Mouse (Mus musculus) C2C12 (cell line): ENCODE data around the gene Mrln. TPM values are rescaled to one million over a fixed set of nuclear protein-coding genes. Genes with fewer than 3 reads are reported as not detected.

Experiments
- H3K27me3 ChIP-seq: one replicate; pipeline ENCODE4 v1.6.1; 2011; ENCODE audit not compliant: control insufficient read depth, insufficient read depth, insufficient read length
- H3K36me3 ChIP-seq: one replicate; pipeline ENCODE4 v1.6.1; 2011; ENCODE audit not compliant: control insufficient read depth, insufficient read depth
- H3K4me3 ChIP-seq: one replicate; pipeline ENCODE4 v1.5.1; 2011; ENCODE audit warnings: mild to moderate bottlenecking, control low read depth; ENCODE audit not compliant: poor library complexity, insufficient read depth, severe bottlenecking
- H3K79me2 ChIP-seq: one replicate; pipeline ENCODE4 v1.6.1; 2011; ENCODE audit not compliant: control insufficient read depth, insufficient read depth
- H3K79me3 ChIP-seq: one replicate; pipeline ENCODE4 v1.6.1; 2011; ENCODE audit warnings: low read depth, control low read depth
- H3ac ChIP-seq: one replicate; pipeline ENCODE3; 2011; ENCODE audit warnings: low read depth; ENCODE audit not compliant: control insufficient read depth, insufficient read length
- CEBPB ChIP-seq: IDR thresholded peaks from one replicate; pipeline ENCODE4 v1.6.1; 2011; ENCODE audit warnings: low read depth, mild to moderate bottlenecking, control low read depth, moderate library complexity
- CTCF ChIP-seq: IDR thresholded peaks from one replicate; pipeline ENCODE4 v1.5.1; 2011; ENCODE audit not compliant: control insufficient read depth, insufficient read depth, insufficient read length
- FOSL1 ChIP-seq: IDR thresholded peaks from one replicate; pipeline ENCODE4 v1.8.0; 2011; ENCODE audit warnings: mild to moderate bottlenecking, low read length; ENCODE audit not compliant: poor library complexity, insufficient read depth, severe bottlenecking
- MAX ChIP-seq: IDR thresholded peaks from one replicate; pipeline ENCODE4 v1.6.1; 2011; ENCODE audit warnings: mild to moderate bottlenecking, control low read depth
- MYOD1 ChIP-seq: IDR thresholded peaks from one replicate; pipeline ENCODE4 v1.6.1; 2011; ENCODE audit warnings: low read depth; ENCODE audit not compliant: control insufficient read depth, insufficient read length
- MYOG ChIP-seq: IDR thresholded peaks from one replicate; pipeline ENCODE4 v1.6.1; 2011; ENCODE audit not compliant: control insufficient read depth, insufficient read length; ENCODE audit errors: extremely low read depth
- USF1 ChIP-seq: IDR thresholded peaks from one replicate; pipeline ENCODE4 v1.6.1; 2011; ENCODE audit warnings: low read depth, mild to moderate bottlenecking, control low read depth, moderate library complexity
- polyA plus RNA-seq: library from polyadenylated mRNA; unstranded; fragments of >200 nt; fragmentation: generic; extraction: Trizol; gene quantifications from one replicate; pipeline ENCODE4 v1.2.1, GENCODE M21; 2012; ENCODE audit warnings: missing spikeins

The Mrln gene
- polyA plus RNA-seq, 1 experiment, result 2.5 TPM

DNA sequence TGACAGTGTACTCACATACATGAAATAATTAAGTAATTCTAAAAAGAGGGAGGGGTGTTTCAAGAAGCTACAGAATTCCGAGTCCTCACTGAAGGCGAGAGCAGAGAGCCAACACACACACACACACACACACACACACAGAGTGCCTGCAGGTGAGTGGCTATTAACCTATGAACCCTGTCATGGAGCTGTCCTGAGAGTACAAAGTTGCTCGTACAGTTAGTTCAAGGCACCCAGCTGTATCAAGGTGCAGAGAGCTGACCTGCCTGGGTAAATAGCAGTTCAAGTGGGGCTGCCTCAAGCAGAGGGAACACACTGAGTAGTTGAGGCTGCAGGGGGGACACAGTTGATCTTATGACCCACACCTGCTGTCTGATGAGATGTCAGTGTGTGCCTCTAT is 57.6 kb downstream of the Mrln start:
- TF ChIP-seq MYOG (no peak), FOSL1 (no peak), MAX (no peak), CEBPB (no peak), MYOD1 (no peak), CTCF (no peak), USF1 (no peak)
- H3K4me3 ChIP-seq, result no peak overlapping the region
- no peaks in the 10 kb centered on the region for H3K79me3 ChIP-seq
- no peaks in the 10 kb centered on the region for H3K36me3 ChIP-seq
- no peak overlapping the region for H3ac ChIP-seq
- H3K27me3 ChIP-seq, result no peaks in the 10 kb centered on the region
- H3K79me2 ChIP-seq, result no peaks in the 10 kb centered on the region

DNA sequence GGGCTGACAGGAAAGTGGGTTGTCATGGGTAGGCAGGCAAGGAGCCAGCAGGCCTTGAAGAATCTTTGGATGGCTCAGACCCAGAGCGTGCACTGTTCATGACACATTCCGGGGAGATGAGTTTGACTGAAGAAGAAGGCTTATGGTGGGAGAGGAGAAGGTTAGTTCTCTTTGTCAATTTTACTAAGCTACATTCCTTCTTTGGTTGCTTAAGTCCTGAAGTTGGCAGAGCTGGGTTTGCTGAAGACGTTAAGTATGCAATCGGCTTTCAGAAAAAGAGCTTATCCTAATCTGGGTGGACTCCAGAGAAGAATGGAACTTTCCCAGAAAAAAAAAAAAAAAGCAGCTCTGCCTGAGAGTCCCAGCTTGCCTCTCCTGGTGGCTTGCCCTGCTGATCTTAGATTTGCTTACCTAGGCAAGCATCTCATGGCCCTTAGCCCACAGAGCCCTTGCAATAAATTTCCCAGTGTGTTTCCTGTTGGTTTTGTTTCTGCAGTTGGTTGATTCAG is 59.3 kb downstream of the Mrln start:
- Histone ChIP-seq H3K79me3 (no peaks in the 10 kb centered on the region), H3ac (no peak overlapping the region), H3K79me2 (no peaks in the 10 kb centered on the region), H3K27me3 (no peaks in the 10 kb centered on the region), H3K36me3 (no peaks in the 10 kb centered on the region), H3K4me3 (no peak overlapping the region)
- no peak for TF ChIP-seq CEBPB

DNA sequence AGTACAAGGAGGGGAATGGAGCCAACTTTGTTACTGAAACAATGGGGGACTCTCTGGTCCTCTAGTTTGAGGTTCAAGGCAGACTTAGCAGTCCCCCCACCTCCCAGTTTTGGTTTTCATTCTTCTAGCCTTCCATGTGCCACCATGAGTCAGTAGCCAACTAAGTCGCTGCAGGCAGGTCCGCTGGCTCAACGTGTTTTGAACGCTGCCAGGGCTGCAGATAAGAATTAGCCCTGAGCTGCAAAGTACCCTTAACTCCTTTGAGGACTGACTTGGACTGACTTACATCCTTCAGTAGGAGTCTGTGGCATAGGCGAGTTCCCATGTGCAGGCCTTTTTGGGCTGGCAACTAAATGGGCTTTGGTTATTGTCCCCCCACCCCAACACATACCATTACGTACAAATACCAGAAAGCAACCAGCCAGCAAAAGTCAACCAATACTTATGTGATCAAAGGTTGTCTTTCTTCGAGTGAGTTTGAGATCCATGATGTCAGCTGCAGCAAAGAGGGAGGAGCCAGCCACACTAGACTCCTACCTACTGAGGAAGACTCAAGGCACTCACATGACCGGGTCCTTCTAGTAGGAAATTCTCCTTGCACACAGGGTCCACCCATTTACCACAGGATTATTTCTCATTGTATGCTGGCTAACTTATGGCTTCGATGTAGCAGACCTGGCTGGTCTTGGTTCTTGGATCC is 60.0 kb downstream of the Mrln start:
- Histone ChIP-seq H3K27me3 (no peaks in the 10 kb centered on the region), H3K4me3 (no peak overlapping the region), H3K36me3 (no peaks in the 10 kb centered on the region), H3K79me2 (no peaks in the 10 kb centered on the region), H3K79me3 (no peaks in the 10 kb centered on the region), H3ac (no peak overlapping the region)
- TF ChIP-seq MYOG (no peak), CEBPB (no peak), MYOD1 (no peak), FOSL1 (no peak), USF1 (no peak), MAX (no peak), CTCF (no peak)

DNA sequence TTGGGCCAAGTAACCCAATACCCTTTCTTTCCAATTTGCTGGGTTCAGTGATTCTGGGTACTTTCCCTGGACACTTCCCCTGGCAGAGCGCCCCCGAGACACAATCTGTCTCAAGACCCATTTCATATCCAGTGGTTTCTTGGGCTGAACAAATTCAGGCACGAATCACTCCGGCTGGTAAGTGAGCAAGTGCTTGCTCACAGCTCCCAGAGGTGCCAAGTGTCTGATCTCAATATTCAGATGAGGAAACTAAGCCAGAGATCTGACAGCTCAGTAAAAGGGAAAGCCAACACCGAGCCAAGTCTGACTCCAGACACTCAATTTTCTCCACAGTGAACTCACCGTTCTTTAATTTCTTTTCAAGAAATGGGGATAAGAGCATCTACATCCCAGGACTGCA is 62.0 kb downstream of the Mrln start:
- H3K79me3 ChIP-seq, result no peaks in the 10 kb centered on the region
- H3K36me3 ChIP-seq, result no peaks in the 10 kb centered on the region
- no peak overlapping the region for H3ac ChIP-seq
- no peak for TF ChIP-seq MYOG
- no peak for TF ChIP-seq CEBPB
- no peak for TF ChIP-seq MYOD1
- no peak for TF ChIP-seq MAX
- no peak for TF ChIP-seq CTCF
- TF ChIP-seq FOSL1, result no peak
- no peak for TF ChIP-seq USF1
- H3K4me3 ChIP-seq, result no peak overlapping the region
- H3K79me2 ChIP-seq, result no peaks in the 10 kb centered on the region
- no peaks in the 10 kb centered on the region for H3K27me3 ChIP-seq

DNA sequence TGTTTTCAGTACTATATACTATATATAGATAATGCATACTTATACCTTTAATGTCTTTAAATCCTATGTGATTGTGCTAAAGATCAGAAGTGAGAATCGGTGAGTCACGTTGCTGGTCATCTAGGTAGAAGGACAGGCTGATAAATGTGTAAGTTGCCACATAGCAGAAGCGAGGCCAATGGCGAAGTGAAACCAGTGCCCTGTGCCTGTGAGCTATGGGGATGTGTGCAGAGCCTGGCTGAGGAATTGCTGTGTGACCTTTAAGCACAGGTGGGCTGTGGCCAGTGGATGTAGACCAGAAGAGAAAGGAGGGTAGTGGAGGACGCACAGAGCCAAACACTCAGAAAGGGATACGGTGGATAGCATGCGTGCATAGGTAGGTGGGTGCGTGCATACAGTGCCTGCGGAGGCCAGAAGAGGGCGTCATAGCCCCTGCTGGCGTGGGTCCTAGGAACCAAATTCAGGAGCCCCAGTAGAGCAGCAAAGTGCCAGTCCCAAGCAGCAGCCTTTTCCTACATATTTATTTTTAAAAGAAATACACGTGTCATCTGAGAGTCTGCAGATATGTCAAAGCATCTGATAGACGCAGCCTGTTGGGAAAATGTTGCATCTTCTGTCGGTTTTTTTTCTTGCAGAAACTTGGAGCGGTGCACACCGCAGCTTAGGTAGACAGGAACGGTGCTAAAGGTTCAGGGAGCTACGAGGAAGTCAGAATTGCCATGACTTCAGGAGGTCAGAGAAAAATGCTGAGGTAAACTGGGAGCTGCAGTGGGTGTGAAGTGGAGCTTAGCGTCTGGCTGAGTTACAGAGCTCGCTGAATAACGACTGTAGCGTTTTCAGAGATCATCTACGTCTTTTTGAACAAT is 64.3 kb downstream of the Mrln start:
- Histone ChIP-seq H3K27me3 (no peaks in the 10 kb centered on the region), H3K79me3 (no peaks in the 10 kb centered on the region), H3K79me2 (no peaks in the 10 kb centered on the region), H3ac (no peak overlapping the region), H3K4me3 (no peak overlapping the region), H3K36me3 (no peaks in the 10 kb centered on the region)
- TF ChIP-seq USF1 (no peak), FOSL1 (no peak), CTCF (no peak), CEBPB (no peak), MAX (no peak), MYOG (no peak), MYOD1 (no peak)

Other genes starting within 250 kb of the Mrln start
- gene Ccdc6, start 107.5 kb upstream of the Mrln start, polyA plus RNA-seq, result 16.8 TPM
- gene Slc16a9, start 40.4 kb downstream of the Mrln start, polyA plus RNA-seq, result not detected
- 0.98 TPM for gene Fam13c, start 235.8 kb downstream of the Mrln start, polyA plus RNA-seq